Mouse (Mus musculus): ENCODE results near the gene Tdrd5. TPM values are rescaled to one million over a fixed set of nuclear protein-coding genes. Genes with fewer than 3 reads are reported as not detected.
"Not testable (repeated sequence)": the region's sequence is repeated elsewhere in the genome, so short reads cannot be mapped to it uniquely, and the experiment has no call there.

Tdrd5 gene
- total RNA-seq (2021) = under 1 TPM; 0.08 to 0.90 TPM
- long read RNA-seq, experiment 1 = 0 reads
- long read RNA-seq, experiment 2, partial matches to known transcripts = 0 of 1 reads
- long read RNA-seq, experiment 2, other reads (novel, unspliced or antisense) = 0 of 1 reads

GRCm38 (mm10) chr1:156302911-156303749, at the start of gene Tdrd5:
Gene Tdrd5, minus strand, starts transcription at chr1:156303664.
- DNase-seq (ENCODE audit: low spot score in 2 of 2) = no peak

DNA sequence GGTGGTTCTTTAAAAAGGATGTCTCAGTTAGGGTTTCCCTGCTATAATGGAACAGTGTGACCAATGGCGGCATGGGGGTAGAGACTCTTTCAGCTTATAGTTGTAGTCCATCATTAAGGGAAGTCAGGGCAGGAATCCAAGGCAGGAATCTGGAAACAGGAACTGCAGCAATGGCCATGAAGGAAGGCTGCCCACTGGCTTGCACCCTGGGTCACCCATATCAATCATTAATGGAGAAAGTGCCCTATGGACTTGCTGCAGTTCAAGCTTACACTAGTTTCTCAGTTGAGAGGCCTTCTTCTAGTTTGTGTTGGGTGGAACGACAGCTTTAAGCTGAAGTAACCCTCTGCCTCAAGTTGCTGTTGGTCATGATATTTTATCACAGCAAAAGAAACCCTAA, 49.0 kb upstream of the Tdrd5 start:
- no peak for DNase-seq (ENCODE audit: low spot score in 2 of 2)

- DNase-seq (ENCODE audit: low spot score in 2 of 2) = no peak
Observed at GRCm38 (mm10) chr1:156350441-156350840, 47.0 kb upstream of the Tdrd5 start.

DNA sequence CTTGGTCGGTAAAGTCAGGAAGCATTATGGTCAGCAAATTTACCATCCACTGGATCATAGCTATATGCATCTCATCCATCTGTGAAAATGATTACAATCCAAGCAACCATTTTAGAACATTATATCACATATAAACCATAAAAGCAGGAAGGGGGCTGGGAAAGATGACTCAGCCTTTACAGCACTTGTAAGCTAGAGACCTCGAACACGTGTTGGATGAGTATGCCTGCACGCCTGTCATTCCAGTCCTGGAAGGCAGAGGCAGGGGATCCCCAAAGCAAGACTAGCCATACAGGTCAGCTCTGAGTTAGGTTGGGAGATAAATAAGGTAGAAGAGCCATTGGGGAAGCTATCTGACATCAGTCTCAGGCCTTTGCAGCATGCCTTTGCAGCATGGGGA, 45.6 kb upstream of the Tdrd5 start:
- DNase-seq (ENCODE audit: low spot score in 2 of 2) = no peak

- DNase-seq (ENCODE audit: low spot score in 2 of 2) = no peak
Observed at GRCm38 (mm10) chr1:156345633-156346032, 42.2 kb upstream of the Tdrd5 start.

- no peak for DNase-seq (ENCODE audit: low spot score in 2 of 2)
Observed at GRCm38 (mm10) chr1:156344433-156344832, 41.0 kb upstream of the Tdrd5 start.

GRCm38 (mm10) chr1:156340847-156341246, 37.4 kb upstream of the Tdrd5 start:
- no peak for DNase-seq (ENCODE audit: low spot score in 2 of 2)

- DNase-seq (ENCODE audit: low spot score in 2 of 2) = no peak
Observed at GRCm38 (mm10) chr1:156323126-156323525, 19.7 kb upstream of the Tdrd5 start.

DNA sequence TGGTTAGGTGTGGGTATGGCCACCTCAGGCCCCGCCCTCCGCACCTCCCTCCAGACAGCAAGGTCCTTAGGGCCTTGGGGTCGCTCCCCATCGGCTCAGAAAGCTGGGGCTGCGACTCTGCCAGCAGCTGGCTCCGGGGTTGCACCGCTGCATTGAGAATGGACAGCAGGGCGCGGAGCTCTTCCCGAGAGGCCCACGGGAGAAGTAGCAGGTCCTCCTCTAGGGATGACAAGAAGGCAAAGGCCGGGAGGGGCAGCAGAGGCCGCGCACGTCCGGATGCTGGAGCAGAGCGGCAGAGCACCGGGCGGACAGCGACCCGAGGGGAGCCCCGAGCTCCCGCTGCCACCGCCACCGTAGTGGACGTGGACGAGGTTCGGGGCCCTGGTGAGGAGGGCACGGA, 7.2 kb upstream of the Tdrd5 start, which contains the start of gene Nphs2:
Gene Nphs2, plus strand, starts transcription at position 98 of the 400 bp plus-strand sequence.
- no peak for DNase-seq (ENCODE audit: low spot score in 2 of 2)

DNA sequence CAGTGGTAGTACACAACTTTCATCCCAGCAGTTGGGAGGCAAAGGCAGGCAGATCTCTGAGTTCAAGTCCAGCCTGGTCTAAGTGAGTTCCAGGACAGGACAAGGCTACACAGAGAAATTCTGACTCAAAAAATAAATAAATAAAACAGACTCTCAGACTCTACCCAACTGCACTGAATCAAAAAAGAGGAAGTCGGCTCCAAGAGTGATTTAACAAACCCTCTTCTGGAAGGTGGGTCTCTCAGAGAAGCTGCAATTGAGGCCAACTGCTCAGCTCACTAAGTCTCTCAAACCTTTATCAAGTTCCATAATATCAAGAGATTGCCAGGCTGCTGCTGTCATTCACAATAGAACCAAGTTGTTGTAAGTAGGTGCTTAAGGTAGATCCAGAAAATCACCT, 5.1 kb upstream of the Tdrd5 start:
- no peak for DNase-seq (ENCODE audit: low spot score in 2 of 2)

DNA sequence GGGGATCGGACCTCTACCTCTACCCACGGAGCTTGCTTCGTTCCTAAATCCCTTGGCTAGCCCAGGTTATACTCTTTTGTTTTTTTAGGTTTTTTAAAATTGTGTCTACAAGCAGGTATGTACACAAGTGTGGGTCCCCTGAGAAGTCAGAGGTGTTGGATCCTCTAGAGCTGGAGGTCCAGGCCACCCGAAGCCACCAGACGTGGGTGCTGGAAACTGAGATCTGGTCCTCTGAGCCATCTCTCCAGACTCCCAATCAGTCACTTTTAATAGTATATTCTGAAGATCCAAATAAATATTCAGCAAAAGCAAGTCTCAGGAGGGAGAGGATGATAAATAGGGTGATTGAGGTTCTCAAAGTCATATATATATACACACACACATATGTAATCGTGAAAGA, 13.4 kb downstream of the Tdrd5 start:
- no peak for DNase-seq (ENCODE audit: low spot score in 2 of 2)

GRCm38 (mm10) chr1:156289222-156289587, 14.3 kb downstream of the Tdrd5 start:
- not testable (repeated sequence) for DNase-seq (ENCODE audit: low spot score in 2 of 2)

- no peak for DNase-seq (ENCODE audit: low spot score in 2 of 2)
Observed at GRCm38 (mm10) chr1:156288556-156289221, 14.8 kb downstream of the Tdrd5 start.

- no peak for DNase-seq (ENCODE audit: low spot score in 2 of 2)
Observed at GRCm38 (mm10) chr1:156285541-156285896, 17.9 kb downstream of the Tdrd5 start.

- DNase-seq (ENCODE audit: low spot score in 2 of 2) = no peak
Observed at GRCm38 (mm10) chr1:156284851-156285540, 18.5 kb downstream of the Tdrd5 start.

GRCm38 (mm10) chr1:156284207-156284606, 19.3 kb downstream of the Tdrd5 start:
- DNase-seq (ENCODE audit: low spot score in 2 of 2) = no peak

DNA sequence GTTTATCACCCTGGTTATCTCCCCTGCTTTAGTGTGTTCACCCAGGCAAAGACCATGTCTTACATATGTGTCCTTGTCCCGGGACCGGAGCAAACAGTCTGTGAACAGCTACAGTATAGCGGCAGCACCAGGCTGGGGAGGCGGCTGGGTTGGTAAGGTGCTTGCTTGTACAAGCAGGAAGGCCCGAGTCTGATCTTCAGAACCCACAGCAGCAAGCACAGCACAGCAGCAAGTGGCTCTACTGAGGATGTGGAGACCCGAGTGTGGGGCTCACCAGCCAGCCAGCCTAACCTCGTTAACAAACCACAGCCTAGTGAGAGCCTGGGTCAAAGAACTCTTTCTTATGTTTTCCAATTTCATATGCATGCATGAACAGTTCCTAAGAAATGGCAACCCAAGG, 23.3 kb downstream of the Tdrd5 start:
- DNase-seq (ENCODE audit: low spot score in 2 of 2) = no peak

GRCm38 (mm10) chr1:156273647-156274046, 29.8 kb downstream of the Tdrd5 start:
- DNase-seq (ENCODE audit: low spot score in 2 of 2) = no peak

GRCm38 (mm10) chr1:156271654-156272053, 31.8 kb downstream of the Tdrd5 start:
- DNase-seq (ENCODE audit: low spot score in 2 of 2) = no peak

DNA sequence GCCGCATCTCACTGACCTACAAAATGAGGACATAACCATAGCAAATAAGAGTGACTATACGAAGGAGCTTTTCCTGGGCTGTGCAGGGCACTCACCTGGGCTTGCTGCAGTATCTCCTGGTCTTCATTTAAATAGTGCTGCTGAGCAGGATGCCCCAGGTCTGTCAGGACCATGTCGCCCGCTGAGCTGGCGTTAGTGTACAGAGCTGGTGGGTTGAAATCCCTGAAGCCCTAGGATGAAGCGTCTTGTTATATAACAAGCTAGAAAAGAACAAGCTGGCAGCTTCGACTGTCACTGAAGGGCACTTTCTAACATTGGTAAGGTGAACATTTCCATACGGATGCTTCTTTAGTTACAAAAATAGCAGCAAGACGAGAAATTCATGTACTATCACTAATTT, 33.0 kb downstream of the Tdrd5 start:
- no peak for DNase-seq (ENCODE audit: low spot score in 2 of 2)

DNA sequence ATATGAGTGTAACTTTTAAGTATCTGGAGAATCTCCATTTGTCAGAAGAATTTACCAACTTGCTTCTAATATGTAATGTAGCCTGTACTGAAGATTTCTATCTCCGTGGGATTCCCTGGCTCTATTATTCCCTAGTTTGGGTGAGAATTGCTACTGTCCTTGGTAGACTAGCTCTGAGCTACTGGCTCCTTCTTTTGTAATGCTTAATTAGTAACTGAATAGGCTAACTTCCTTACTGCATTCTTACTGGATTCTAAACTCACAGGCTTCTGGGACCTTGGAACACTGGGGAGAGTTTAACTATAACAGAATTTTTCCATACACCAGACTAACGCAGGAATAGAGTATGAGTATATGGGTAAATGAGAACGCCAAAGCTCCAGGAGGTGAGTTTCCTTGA, 34.9 kb downstream of the Tdrd5 start:
- DNase-seq (ENCODE audit: low spot score in 2 of 2) = not testable (repeated sequence)

DNA sequence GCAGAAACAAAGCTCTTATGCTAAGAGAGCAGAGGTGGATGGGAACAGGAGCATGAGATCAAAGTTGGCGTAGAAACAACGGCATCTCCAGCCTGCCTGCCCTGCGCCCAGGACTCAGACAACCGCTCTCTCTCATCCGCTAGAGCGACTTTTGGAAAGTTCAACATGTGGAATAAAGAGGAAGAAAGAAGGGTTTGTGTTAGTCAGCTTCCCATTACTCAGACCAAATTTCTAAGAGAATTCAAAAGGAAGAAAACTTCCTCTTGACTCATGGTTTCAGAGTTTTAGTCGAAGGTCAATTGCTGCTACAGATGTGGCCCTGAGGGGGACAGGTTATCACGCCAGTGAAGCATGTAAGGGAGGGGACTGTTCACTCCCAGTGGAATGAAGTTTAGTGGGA, 39.5 kb downstream of the Tdrd5 start:
- DNase-seq (ENCODE audit: low spot score in 2 of 2) = no peak
